ENCODE assay signal across 21 mouse cellular contexts in genomic region chr4:120955586-120955985, GRCm38 (mm10). TPM values are rescaled to one million over a fixed set of nuclear protein-coding genes. Genes with fewer than 3 reads are reported as not detected.
DNase-seq lines count a peak whose midpoint lies in the region; ATAC-seq lines count a peak whose summit lies in the region.
"Had no signal": no experiment of that assay in that cellular context is flagged by ENCODE, and none has a peak within 500 bp of the region (broad histone marks: within the 10 kb centered on the region; RNA-seq: fewer than 3 reads in every experiment).

No protein-coding gene starts in this region.

- no peak overlapping the region for H3K9ac ChIP-seq in kidney, embryonic 16.5 days (replicated peaks; ENCODE audit: low read length)
- H3K9ac ChIP-seq: embryonic facial prominence, embryonic 12.5 days; forebrain, embryonic 13.5 days; forebrain, embryonic 15.5 days; forebrain, postnatal 0 days had no signal

- H3K36me3 ChIP-seq in splenic B cell, adult 2 months (ENCODE audit: control insufficient read depth, insufficient read depth, low read length, poor library complexity, severe bottlenecking): no peaks in the 10 kb centered on the region
- no peaks in the 10 kb centered on the region for H3K36me3 ChIP-seq in kidney, embryonic 16.5 days (ENCODE audit: insufficient read depth, low read length)
- H3K36me3 ChIP-seq: embryonic facial prominence, embryonic 10.5 days; embryonic facial prominence, embryonic 12.5 days; forebrain, embryonic 15.5 days had no signal

- H3K4me2 ChIP-seq in kidney, embryonic 16.5 days (replicated peaks; ENCODE audit: low read depth, low read length): no peak overlapping the region
- H3K4me2 ChIP-seq: embryonic facial prominence, embryonic 12.5 days; forebrain, embryonic 13.5 days; forebrain, embryonic 15.5 days had no signal

- no peaks in the 10 kb centered on the region for H3K27me3 ChIP-seq in splenic B cell, adult 2 months (ENCODE audit: control insufficient read depth, insufficient read depth, low read length, poor library complexity, severe bottlenecking)
- no peaks in the 10 kb centered on the region for H3K27me3 ChIP-seq in kidney, embryonic 16.5 days (ENCODE audit: insufficient read depth, low read length)
- H3K27me3 ChIP-seq: embryonic facial prominence, embryonic 12.5 days; forebrain, embryonic 13.5 days; forebrain, embryonic 15.5 days had no signal

- 88% methylated on average over 1 of the region's 1 CpGs for WGBS in kidney, embryonic 16.5 days

- no peaks in the 10 kb centered on the region for H3K9me3 ChIP-seq in kidney, embryonic 16.5 days (ENCODE audit: low read length)
- H3K9me3 ChIP-seq: embryonic facial prominence, embryonic 10.5 days; embryonic facial prominence, embryonic 12.5 days; forebrain, embryonic 13.5 days; forebrain, embryonic 15.5 days had no signal

- DNase-seq in A20 (ENCODE audit: low read depth, low spot score): peak; percentile 51
- DNase-seq in B cell, adult 2 months: peak; percentile 35 to 46
- DNase-seq in splenic B cell, adult 2 months (ENCODE audit: low read depth, low spot score): peak; percentile 53
- DNase-seq in spleen, postnatal 10 days (ENCODE audit: low spot score in 2 of 2): no peak
- DNase-seq in embryo, embryonic 11 days: no peak
- DNase-seq: adrenal gland, adult 2 months; adrenal gland, postnatal 10 days; adrenal gland, postnatal 25 days; cerebellum, adult 11 months; cerebellum, adult 18-20 months; cerebellum, adult 8-10 months; cerebellum, adult 9-11 months; cerebellum, postnatal 14 days; cerebellum, postnatal 36 days; forebrain, postnatal 0 days had no signal

- H3K4me1 ChIP-seq in kidney, embryonic 16.5 days (ENCODE audit: insufficient read depth, low read length): peaks cover 7% of the 10 kb centered on the region

- peak; percentile 22; the same call in 1 of the 2 replicates for ATAC-seq in megakaryocyte, adult 5-6 weeks (ENCODE audit: poor library complexity, severe bottlenecking)
- ATAC-seq in kidney, embryonic 16.5 days (ENCODE audit: low FRiP score, low TSS enrichment): no peak
- ATAC-seq: forebrain, embryonic 13.5 days; forebrain, embryonic 15.5 days; forebrain, postnatal 0 days had no signal

- H3K4me3 ChIP-seq in kidney, embryonic 16.5 days (ENCODE audit: low read length): no peak overlapping the region
- H3K4me3 ChIP-seq: embryonic facial prominence, embryonic 10.5 days; embryonic facial prominence, embryonic 12.5 days; forebrain, embryonic 13.5 days; forebrain, embryonic 15.5 days had no signal

- H3K27ac ChIP-seq in kidney, embryonic 16.5 days (ENCODE audit: low read length): no peak overlapping the region
- H3K27ac ChIP-seq: embryonic facial prominence, embryonic 10.5 days; embryonic facial prominence, embryonic 12.5 days; forebrain, embryonic 13.5 days; forebrain, embryonic 15.5 days had no signal

RNA-seq across cellular contexts. Expression of gene Zfp69, which starts 4.1 kb away (rescaled TPM):
- total RNA-seq in megakaryocyte, adult 5-6 weeks (2015): 1.0 and 2.3 TPM in 2 replicates
- 0.85 and 0.92 TPM in 2 replicates for total RNA-seq in megakaryocyte, adult 5-6 weeks (2017)
- 10.3 TPM in 2 replicates for polyA plus RNA-seq in kidney, embryonic 16.5 days (2015; fragmentation: Nextera tagmentation; extraction: Ambion mirVana)

RNA-seq across cellular contexts. Expression of gene Exo5, which starts 30.8 kb away (rescaled TPM):
- total RNA-seq in megakaryocyte, adult 5-6 weeks (2015): 8.4 and 13.8 TPM in 2 replicates
- 13.4 and 20.3 TPM in 2 replicates for total RNA-seq in megakaryocyte, adult 5-6 weeks (2017)
- polyA plus RNA-seq in kidney, embryonic 16.5 days (2015; fragmentation: Nextera tagmentation; extraction: Ambion mirVana): 33.0 and 35.2 TPM in 2 replicates

Comparison
In these comparisons a context has a peak if more than half of its experiments do, and no peak if none do; other contexts are left out.
1. DNase-seq: peak in A20 (single experiment), B cell, adult 2 months (2 of 2) and splenic B cell, adult 2 months (single experiment); none in spleen, postnatal 10 days (0 of 2) and embryo, embryonic 11 days (single experiment).